Mouse (Mus musculus): ENCODE measurements around the gene Gm49345.

DNA sequence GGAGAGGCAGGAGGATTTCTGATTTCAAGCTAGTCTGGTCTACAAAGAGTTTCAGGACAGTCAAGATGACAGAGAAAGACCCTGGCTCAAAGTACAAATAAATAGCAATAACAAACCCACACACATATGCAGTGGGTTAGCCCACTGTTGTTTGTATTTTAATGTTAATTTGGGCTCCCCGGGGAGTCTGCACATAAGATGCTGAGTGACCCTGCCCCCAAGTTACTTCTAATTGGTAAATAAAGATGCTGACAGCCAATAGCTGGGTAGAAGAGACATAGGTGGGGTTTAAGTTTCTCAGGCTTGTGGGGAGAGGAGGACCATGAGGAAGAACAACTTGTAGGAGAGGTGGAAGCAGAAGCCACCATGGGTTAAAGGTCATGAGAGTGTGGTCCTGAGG is 91.6 kb downstream of the Gm49345 start:
- TF ChIP-seq POLR2A (IDR thresholded peaks at IDR 0.05; ENCODE audit: insufficient read length, low read depth) (no peak), TCF3 (IDR thresholded peaks at IDR 0.05; ENCODE audit: insufficient read length, low read depth) (no peak), MYOG (IDR thresholded peaks at IDR 0.05; ENCODE audit: control insufficient read depth in 1 of 3, insufficient read depth in 1 of 3, insufficient read length in 2 of 3, low read depth in 2 of 3) (no peak), SRF (IDR thresholded peaks at IDR 0.05; ENCODE audit: control insufficient read depth, insufficient read length, low read depth) (no peak), E2F4 (IDR thresholded peaks at IDR 0.05; ENCODE audit: insufficient read depth) (no peak), POLR2AphosphoS2 (IDR thresholded peaks at IDR 0.05; ENCODE audit: insufficient read length, low read depth) (no peak)

Measured in myocyte (in vitro differentiated cells).